Mouse (Mus musculus) embryonic facial prominence, embryonic 14.5 days (tissue): ENCODE data around the gene Sall1. TPM values are rescaled to one million over a fixed set of nuclear protein-coding genes. Genes with fewer than 3 reads are reported as not detected.

Experiments used
- ATAC-seq: fragments of 200-750 bp; cut with Nextera tagmentation; 2 replicates; pipeline ENCODE4 v1.8.0; 2017; ENCODE audit warnings: low read depth, moderate number of reproducible peaks, moderate TSS enrichment
- DNase-seq: peaks from one replicate; pipeline ENCODE4 v3.0.0-alpha.2; 2015; ENCODE audit warnings: low spot score
- H3K27ac ChIP-seq: fragments of 300-500 bp; sonication (generic); replicated peaks from 2 replicates; pipeline ENCODE4 v1.5.1; 2014; ENCODE audit warnings: low read depth, mild to moderate bottlenecking, low read length, moderate library complexity
- H3K27me3 ChIP-seq: fragments of 300-500 bp; sonication (generic); replicated peaks from 2 replicates; pipeline ENCODE4 v1.6.1; 2014; ENCODE audit warnings: low read length; ENCODE audit not compliant: control insufficient read depth, insufficient read depth
- H3K36me3 ChIP-seq: fragments of 300-500 bp; sonication (generic); 2 replicates; pipeline ENCODE4 v1.6.1; 2014; ENCODE audit warnings: low read length, mixed read lengths; ENCODE audit not compliant: control insufficient read depth, insufficient read depth
- H3K4me1 ChIP-seq: fragments of 300-500 bp; sonication (generic); 2 replicates; pipeline ENCODE4 v1.6.1; 2014; ENCODE audit warnings: antibody characterized with exemption, low read length; ENCODE audit not compliant: control insufficient read depth, insufficient read depth
- H3K4me2 ChIP-seq: fragments of 300-500 bp; sonication (generic); 2 replicates; pipeline ENCODE4 v1.6.1; 2014; ENCODE audit warnings: low read depth, mild to moderate bottlenecking, low read length, moderate library complexity, mixed read lengths
- H3K4me3 ChIP-seq: fragments of 300-500 bp; sonication (generic); 2 replicates; pipeline ENCODE4 v1.5.1; 2014; ENCODE audit warnings: low read depth, mild to moderate bottlenecking, low read length
- H3K9ac ChIP-seq: fragments of 300-500 bp; sonication (generic); 2 replicates; pipeline ENCODE4 v1.6.1; 2014; ENCODE audit warnings: low read depth, mild to moderate bottlenecking, low read length, moderate library complexity, mixed read lengths
- H3K9me3 ChIP-seq: fragments of 300-500 bp; sonication (generic); 2 replicates; pipeline ENCODE4 v1.6.1; 2016; ENCODE audit warnings: low read length; ENCODE audit not compliant: control insufficient read depth
- WGBS: fragments of 180-500 bp; shearing (Covaris S2); extraction: QIAGEN DNeasy Blood & Tissue Kit; methylation state at CpG from one replicate; pipeline ENCODE4 v1.1.7; 2014; 5-methylcytosine and 5-hydroxymethylcytosine counted together
- microRNA-seq: library from miRNA; unstranded; fragments of <30 nt; microRNA quantifications from one replicate; pipeline ENCODE4, GENCODE M21; 2016; ENCODE audit warnings: borderline number of aligned reads
- polyA plus RNA-seq: library from polyadenylated mRNA; unstranded; fragments of >200 nt; fragmentation: Nextera tagmentation; extraction: Ambion mirVana; gene quantifications from 2 replicates; pipeline ENCODE4 v1.2.1, GENCODE M21; 2014

The Sall1 gene
- polyA plus RNA-seq, 1 experiment from 2014 or later, result 1.3 TPM

- Histone ChIP-seq H3K9me3 (no peaks in the 10 kb centered on the region), H3K9ac (no peak overlapping the region), H3K36me3 (no peaks in the 10 kb centered on the region), H3K27ac (no peak overlapping the region), H3K4me3 (no peak overlapping the region), H3K4me2 (no peak overlapping the region), H3K27me3 (no peaks in the 10 kb centered on the region), H3K4me1 (no peaks in the 10 kb centered on the region)
- ATAC-seq (no peak), DNase-seq (no peak)
- WGBS, result 49% methylated on average over 15 of the region's 15 CpGs
Observed at GRCm38 (mm10) chr8:88991780-88992509, 52.0 kb downstream of the Sall1 start.

DNA sequence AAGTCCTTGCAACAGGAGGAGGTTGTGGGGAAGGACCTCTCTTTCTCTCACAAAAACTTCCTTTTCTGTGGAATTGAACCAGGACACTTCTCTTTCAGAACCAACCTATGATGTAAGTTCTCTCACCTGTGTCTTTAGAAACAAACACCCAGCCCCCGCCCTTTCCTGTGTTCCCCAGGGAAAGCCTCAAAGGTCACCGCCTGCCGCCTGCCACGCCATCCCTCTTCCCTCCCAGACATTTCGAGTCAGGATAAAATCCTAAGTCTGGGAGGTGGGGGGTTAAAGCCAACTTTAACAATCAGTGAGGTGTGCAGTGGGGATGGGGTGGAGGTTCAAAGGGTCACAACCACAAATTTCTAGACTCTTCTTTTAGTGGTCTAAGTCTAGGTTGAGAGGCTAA lies 52.8 kb downstream of the Sall1 start:
- 53% methylated on average over 5 of the region's 5 CpGs for WGBS
- Histone ChIP-seq H3K9ac (no peak overlapping the region), H3K4me1 (no peaks in the 10 kb centered on the region), H3K36me3 (no peaks in the 10 kb centered on the region), H3K4me3 (no peak overlapping the region), H3K9me3 (no peaks in the 10 kb centered on the region), H3K27ac (no peak overlapping the region), H3K27me3 (no peaks in the 10 kb centered on the region), H3K4me2 (no peak overlapping the region)
- no peak for ATAC-seq
- no peak for DNase-seq

DNA sequence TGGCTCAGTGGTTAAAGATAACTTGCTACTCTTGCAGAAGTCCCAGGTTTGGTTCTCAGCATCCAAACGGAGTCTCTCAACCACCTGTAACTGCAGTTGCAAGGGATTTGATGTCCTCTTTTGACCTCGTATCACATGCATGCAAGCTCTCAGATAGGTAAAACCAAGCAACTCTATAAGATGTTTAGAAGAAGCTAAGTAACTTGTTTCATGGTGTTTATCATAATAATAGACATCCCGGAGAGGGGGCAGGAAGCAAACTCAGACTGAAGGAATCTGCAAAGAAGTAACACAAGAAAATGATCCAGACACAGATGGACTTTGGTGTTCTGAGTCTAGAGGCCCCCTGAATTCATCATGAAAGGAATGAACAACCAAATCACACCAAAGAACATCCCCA lies 55.0 kb downstream of the Sall1 start:
- 82% methylated on average over 3 of the region's 3 CpGs for WGBS
- ATAC-seq (no peak), DNase-seq (no peak)
- no peaks in the 10 kb centered on the region for H3K4me1 ChIP-seq
- H3K36me3 ChIP-seq, result no peaks in the 10 kb centered on the region
- H3K9ac ChIP-seq, result no peak overlapping the region
- no peak overlapping the region for H3K4me2 ChIP-seq
- no peak overlapping the region for H3K27ac ChIP-seq
- no peaks in the 10 kb centered on the region for H3K27me3 ChIP-seq
- H3K9me3 ChIP-seq, result no peaks in the 10 kb centered on the region
- H3K4me3 ChIP-seq, result no peak overlapping the region

- Histone ChIP-seq H3K27ac (no peak overlapping the region), H3K4me2 (no peak overlapping the region), H3K4me1 (no peaks in the 10 kb centered on the region), H3K4me3 (no peak overlapping the region), H3K9ac (no peak overlapping the region), H3K36me3 (no peaks in the 10 kb centered on the region), H3K27me3 (no peaks in the 10 kb centered on the region), H3K9me3 (no peaks in the 10 kb centered on the region)
- DNase-seq (no peak), ATAC-seq (no peak)
- 77% methylated on average over 5 of the region's 5 CpGs for WGBS
Observed at GRCm38 (mm10) chr8:88983468-88983867, 60.5 kb downstream of the Sall1 start.

Small RNA genes within 50 kb of the gene (microRNA-seq; reads per million reads assigned to microRNA genes)
- not detected for gene Mir8110
